ENCODE assay signal across 18 mouse cellular contexts in genomic region chr9:26663544-26663943, GRCm38 (mm10).
DNase-seq lines count a peak whose midpoint lies in the region; ATAC-seq lines count a peak whose summit lies in the region.
"Had no signal": no experiment of that assay in that cellular context is flagged by ENCODE, and none has a peak within 500 bp of the region (broad histone marks: within the 10 kb centered on the region; RNA-seq: fewer than 3 reads in every experiment).

No protein-coding gene starts in this region.

- no peak overlapping the region for H3K27ac ChIP-seq in forebrain, embryonic 14.5 days (ENCODE audit: low read depth, low read length)
- no peak overlapping the region for H3K27ac ChIP-seq in forebrain, embryonic 13.5 days
- no peak overlapping the region for H3K27ac ChIP-seq in heart, embryonic 11.5 days (ENCODE audit: low read depth, low read length)
- H3K27ac ChIP-seq: embryonic facial prominence, embryonic 13.5 days; heart, adult 2 months; hindbrain, embryonic 10.5 days; hindbrain, embryonic 14.5 days; intestine, embryonic 15.5 days had no signal

- H3K4me3 ChIP-seq in forebrain, embryonic 14.5 days (ENCODE audit: low read depth, low read length) = no peak overlapping the region
- no peak overlapping the region for H3K4me3 ChIP-seq in forebrain, embryonic 13.5 days
- no peak overlapping the region for H3K4me3 ChIP-seq in heart, embryonic 11.5 days (ENCODE audit: low read depth, low read length)
- H3K4me3 ChIP-seq: embryonic facial prominence, embryonic 13.5 days; heart, adult 2 months; heart, embryonic 12.5 days; hindbrain, embryonic 10.5 days; intestine, embryonic 15.5 days had no signal

- no peak overlapping the region for H3K4me2 ChIP-seq in forebrain, embryonic 14.5 days (ENCODE audit: low read length)
- no peak overlapping the region for H3K4me2 ChIP-seq in forebrain, embryonic 13.5 days
- no peak overlapping the region for H3K4me2 ChIP-seq in heart, embryonic 11.5 days
- H3K4me2 ChIP-seq: embryonic facial prominence, embryonic 13.5 days; heart, embryonic 12.5 days; hindbrain, embryonic 14.5 days; intestine, embryonic 15.5 days had no signal

- DNase-seq in forebrain, embryonic 14.5 days (ENCODE audit: low spot score) = peak; percentile 24
- peak; percentile 40 for DNase-seq in heart, adult 11 months
- DNase-seq in layer of hippocampus, postnatal 36 days = peak; percentile 18
- DNase-seq in layer of hippocampus, adult 9-10 months (ENCODE audit: low spot score) = no peak
- DNase-seq in thymus, postnatal 4 days = no peak
- DNase-seq: adrenal gland, adult 2 months; adrenal gland, postnatal 25 days; cerebellum, adult 11 months; gastrocnemius, postnatal 10 days; heart, adult 2 months; kidney, adult 18-20 months had no signal

- WGBS in forebrain, embryonic 14.5 days = no CpG with 5 or more reads among the region's 1 CpGs
- WGBS in forebrain, embryonic 13.5 days = no CpG with 5 or more reads among the region's 1 CpGs
- WGBS in heart, embryonic 11.5 days (ENCODE audit: insufficient replicate concordance) = 60% methylated on average over 1 of the region's 1 CpGs

- ATAC-seq in forebrain, embryonic 14.5 days = no peak
- ATAC-seq in forebrain, embryonic 13.5 days = no peak
- ATAC-seq in heart, embryonic 11.5 days (replicated peaks; ENCODE audit: insufficient number of reproducible peaks, low FRiP score, low TSS enrichment) = no peak
- ATAC-seq: intestine, embryonic 15.5 days had no signal

- no peaks in the 10 kb centered on the region for H3K9me3 ChIP-seq in forebrain, embryonic 14.5 days (replicated peaks; ENCODE audit: control insufficient read depth, low read length)
- H3K9me3 ChIP-seq in forebrain, embryonic 13.5 days (replicated peaks) = no peaks in the 10 kb centered on the region
- H3K9me3 ChIP-seq in heart, embryonic 11.5 days (replicated peaks; ENCODE audit: control insufficient read depth, low read length) = no peaks in the 10 kb centered on the region; the same call in 1 of the 2 replicates
- H3K9me3 ChIP-seq: embryonic facial prominence, embryonic 13.5 days; hindbrain, embryonic 10.5 days; intestine, embryonic 15.5 days had no signal

- no peaks in the 10 kb centered on the region for H3K27me3 ChIP-seq in forebrain, embryonic 14.5 days (replicated peaks; ENCODE audit: control insufficient read depth, insufficient read depth, low read length)
- H3K27me3 ChIP-seq in forebrain, embryonic 13.5 days = no peaks in the 10 kb centered on the region
- H3K27me3 ChIP-seq in heart, embryonic 11.5 days (ENCODE audit: control insufficient read depth, insufficient read depth, low read length) = no peaks in the 10 kb centered on the region
- H3K27me3 ChIP-seq: embryonic facial prominence, embryonic 13.5 days; heart, embryonic 12.5 days; intestine, embryonic 15.5 days had no signal

- H3K9ac ChIP-seq in forebrain, embryonic 14.5 days (ENCODE audit: low read length) = no peak overlapping the region
- H3K9ac ChIP-seq in forebrain, embryonic 13.5 days = no peak overlapping the region
- no peak overlapping the region for H3K9ac ChIP-seq in heart, embryonic 11.5 days (ENCODE audit: low read depth, low read length)
- H3K9ac ChIP-seq: embryonic facial prominence, embryonic 13.5 days; heart, embryonic 12.5 days; hindbrain, embryonic 14.5 days; intestine, embryonic 15.5 days had no signal

- no peaks in the 10 kb centered on the region for H3K36me3 ChIP-seq in forebrain, embryonic 14.5 days (ENCODE audit: control insufficient read depth, insufficient read depth, low read length)
- H3K36me3 ChIP-seq in forebrain, embryonic 13.5 days (ENCODE audit: poor library complexity, severe bottlenecking) = no peaks in the 10 kb centered on the region
- no peaks in the 10 kb centered on the region for H3K36me3 ChIP-seq in heart, embryonic 11.5 days (ENCODE audit: control insufficient read depth, insufficient read depth, low read length)
- H3K36me3 ChIP-seq: embryonic facial prominence, embryonic 13.5 days; heart, embryonic 12.5 days; hindbrain, embryonic 10.5 days; intestine, embryonic 15.5 days had no signal

- H3K4me1 ChIP-seq in forebrain, embryonic 14.5 days (ENCODE audit: control insufficient read depth, insufficient read depth, low read length) = no peaks in the 10 kb centered on the region
- peaks cover 6% of the 10 kb centered on the region; the same call in 1 of the 2 replicates for H3K4me1 ChIP-seq in forebrain, embryonic 13.5 days
- no peaks in the 10 kb centered on the region for H3K4me1 ChIP-seq in heart, embryonic 11.5 days (ENCODE audit: control insufficient read depth, insufficient read depth, low read length)
- H3K4me1 ChIP-seq: embryonic facial prominence, embryonic 13.5 days; heart, embryonic 12.5 days; hindbrain, embryonic 10.5 days; intestine, embryonic 15.5 days had no signal

Comparison
In these comparisons a context has a peak if more than half of its experiments do, and no peak if none do; other contexts are left out.
1. DNase-seq: peak in forebrain, embryonic 14.5 days (single experiment), heart, adult 11 months (single experiment) and layer of hippocampus, postnatal 36 days (2 of 2); none in layer of hippocampus, adult 9-10 months (single experiment) and thymus, postnatal 4 days (single experiment).